Mouse (Mus musculus) neural tube, embryonic 14.5 days (tissue): ENCODE measurements around the gene Mst1. TPM values are rescaled to one million over a fixed set of nuclear protein-coding genes. Genes with fewer than 3 reads are reported as not detected.

Source experiments
- ATAC-seq: fragments of 200-750 bp; cut with Nextera tagmentation; 2 replicates; pipeline ENCODE4 v1.8.0; 2017; ENCODE audit warnings: low read depth, mild to moderate bottlenecking, moderate TSS enrichment, moderate library complexity
- H3K27ac ChIP-seq: fragments of 300-500 bp; sonication (generic); 2 replicates; pipeline ENCODE4 v1.5.1; 2014; ENCODE audit warnings: low read depth, mild to moderate bottlenecking, control low read depth, low read length, moderate library complexity, mixed read lengths
- H3K27me3 ChIP-seq: fragments of 300-500 bp; sonication (generic); 2 replicates; pipeline ENCODE4 v1.6.1; 2014; ENCODE audit warnings: low read length; ENCODE audit not compliant: control insufficient read depth, insufficient read depth
- H3K36me3 ChIP-seq: fragments of 300-500 bp; sonication (generic); 2 replicates; pipeline ENCODE4 v1.6.1; 2014; ENCODE audit warnings: low read length, mixed read lengths; ENCODE audit not compliant: control insufficient read depth, insufficient read depth
- H3K4me1 ChIP-seq: fragments of 300-500 bp; sonication (generic); 2 replicates; pipeline ENCODE4 v1.6.1; 2014; ENCODE audit warnings: low read length; ENCODE audit not compliant: control insufficient read depth, insufficient read depth
- H3K4me2 ChIP-seq: fragments of 300-500 bp; sonication (generic); 2 replicates; pipeline ENCODE4 v1.6.1; 2014; ENCODE audit warnings: mild to moderate bottlenecking, low read depth, low read length, control low read depth
- H3K4me3 ChIP-seq: fragments of 300-500 bp; sonication (generic); 2 replicates; pipeline ENCODE4 v1.5.1; 2014; ENCODE audit warnings: low read depth, low read length, control low read depth, mixed read lengths
- H3K9ac ChIP-seq: fragments of 300-500 bp; sonication (generic); replicated peaks from 2 replicates; pipeline ENCODE4 v1.6.1; 2014; ENCODE audit warnings: low read depth, mild to moderate bottlenecking, control low read depth, low read length, mixed read lengths
- H3K9me3 ChIP-seq: fragments of 300-500 bp; sonication (generic); 2 replicates; pipeline ENCODE4 v1.6.1; 2016; ENCODE audit warnings: low read length; ENCODE audit not compliant: control insufficient read depth
- WGBS: fragments of 180-500 bp; shearing (Covaris S2); extraction: QIAGEN DNeasy Blood & Tissue Kit; methylation state at CpG from one replicate; pipeline ENCODE4 v1.1.7; 2014; 5-methylcytosine and 5-hydroxymethylcytosine counted together
- polyA plus RNA-seq: library from polyadenylated mRNA; unstranded; fragments of >200 nt; fragmentation: Nextera tagmentation; extraction: Ambion mirVana; gene quantifications from 2 replicates; pipeline ENCODE4 v1.2.1, GENCODE M21; 2014

Gene Mst1
- polyA plus RNA-seq, 1 experiment from 2014 or later: 0.08 TPM

DNA sequence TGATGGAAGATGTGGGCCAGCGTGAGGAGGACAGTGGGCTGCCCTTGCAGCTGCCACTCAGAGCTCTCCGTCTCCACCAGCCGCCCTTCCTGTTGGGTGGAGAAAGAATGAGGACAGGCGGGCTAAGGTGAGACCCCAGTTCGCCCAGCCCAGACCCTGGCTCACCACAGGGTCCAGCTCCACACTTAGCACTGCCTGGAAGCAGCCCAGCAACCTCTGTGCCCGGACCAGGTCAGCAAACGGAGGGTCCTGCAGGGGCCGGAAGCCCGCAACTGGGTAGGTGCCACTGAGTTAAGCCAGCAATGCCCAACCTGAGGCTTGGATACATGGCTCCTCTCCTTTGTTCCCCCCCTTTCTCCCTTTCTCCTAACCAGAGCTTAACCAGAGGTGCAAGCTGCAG is 11.2 kb upstream of the Mst1 start:
- H3K36me3 ChIP-seq: peaks cover 8% of the 10 kb centered on the region; the same call in 1 of the 2 replicates

DNA sequence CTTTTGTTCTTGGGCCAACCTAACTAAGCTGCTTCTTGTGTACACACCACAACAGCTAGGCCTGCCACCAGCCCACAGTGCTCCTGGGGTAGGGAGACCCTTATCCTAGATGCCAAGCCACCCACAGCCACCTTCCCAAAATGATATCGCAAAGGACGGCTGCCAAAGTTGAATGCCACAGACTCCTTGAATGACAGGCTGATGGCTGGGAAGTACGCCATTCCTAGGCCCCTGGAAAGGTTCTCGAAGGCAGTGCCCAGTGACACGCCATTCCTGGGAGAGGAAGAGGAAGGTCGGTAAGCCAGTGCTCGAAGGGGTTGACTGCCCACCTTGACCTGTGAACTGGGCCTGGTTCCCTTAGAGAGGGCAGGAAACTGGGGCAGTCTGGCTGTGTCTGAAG is 10.7 kb upstream of the Mst1 start:
- no peaks in the 10 kb centered on the region for H3K9me3 ChIP-seq
- no peak overlapping the region for H3K4me2 ChIP-seq
- no peak overlapping the region for H3K9ac ChIP-seq
- H3K4me1 ChIP-seq: no peaks in the 10 kb centered on the region
- H3K27ac ChIP-seq: no peak overlapping the region
- 90% methylated on average over 7 of the region's 7 CpGs for WGBS
- ATAC-seq: no peak
- no peaks in the 10 kb centered on the region for H3K27me3 ChIP-seq
- H3K36me3 ChIP-seq: peaks cover 7% of the 10 kb centered on the region; the same call in 1 of the 2 replicates
- H3K4me3 ChIP-seq: no peak overlapping the region

More for the DNA sequence above, 11.2 kb upstream of the Mst1 start:
- Histone ChIP-seq H3K4me3 (no peak overlapping the region), H3K9ac (no peak overlapping the region), H3K4me2 (no peak overlapping the region), H3K4me1 (no peaks in the 10 kb centered on the region), H3K27me3 (no peaks in the 10 kb centered on the region), H3K27ac (no peak overlapping the region), H3K9me3 (no peaks in the 10 kb centered on the region)
- no peak for ATAC-seq
- 90% methylated on average over 9 of the region's 9 CpGs for WGBS

DNA sequence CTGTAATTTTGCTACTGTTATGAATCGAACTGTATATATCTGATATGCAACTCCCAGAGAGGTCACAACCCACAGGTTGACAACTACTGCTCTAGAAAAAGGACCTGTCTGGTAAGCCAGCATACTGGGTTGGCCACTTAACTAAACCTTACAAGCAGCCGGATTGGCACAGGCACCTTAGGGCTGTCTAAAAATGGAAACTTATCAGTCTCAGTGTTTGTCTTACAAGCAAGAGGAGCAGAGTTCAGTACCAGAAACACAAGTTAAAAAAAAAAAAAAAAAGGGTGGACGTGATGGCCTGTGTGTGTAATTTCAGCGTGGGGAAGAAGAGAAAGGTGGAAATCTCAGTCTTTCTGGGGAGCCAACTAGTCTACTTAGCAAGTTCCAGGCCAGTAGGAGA is 8.4 kb upstream of the Mst1 start:
- Histone ChIP-seq H3K27ac (no peak overlapping the region), H3K9ac (no peak overlapping the region), H3K9me3 (no peaks in the 10 kb centered on the region), H3K4me3 (no peak overlapping the region), H3K36me3 (peaks cover 7% of the 10 kb centered on the region; the same call in 1 of the 2 replicates), H3K4me1 (no peaks in the 10 kb centered on the region), H3K4me2 (no peak overlapping the region), H3K27me3 (no peaks in the 10 kb centered on the region)
- ATAC-seq: no peak
- 85% methylated on average over 4 of the region's 4 CpGs for WGBS

DNA sequence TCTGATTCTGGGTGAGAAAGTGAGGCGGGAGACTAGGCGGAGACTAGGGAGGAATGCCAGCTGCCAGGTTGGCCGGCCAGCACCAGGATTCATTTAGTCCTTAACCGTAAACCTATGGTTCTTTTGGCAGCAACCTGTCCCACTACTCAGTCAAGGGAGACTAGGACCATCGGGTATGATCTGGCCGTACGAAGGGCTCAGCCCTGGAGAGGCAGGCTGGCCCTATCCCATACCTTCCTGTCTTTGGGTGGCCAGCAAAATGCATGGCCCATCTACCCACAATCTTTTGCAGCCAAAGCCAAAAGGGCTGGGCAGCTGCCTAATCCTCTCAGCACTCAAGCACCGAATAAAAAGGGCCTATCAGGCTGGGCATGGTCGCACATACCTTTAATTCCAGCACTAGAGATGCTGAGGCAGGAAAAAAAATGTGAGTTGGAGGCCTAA is 7.7 kb upstream of the Mst1 start:
- no peaks in the 10 kb centered on the region for H3K27me3 ChIP-seq
- WGBS: 80% methylated on average over 9 of the region's 9 CpGs
- no peaks in the 10 kb centered on the region for H3K4me1 ChIP-seq
- H3K4me2 ChIP-seq: no peak overlapping the region
- H3K9ac ChIP-seq: no peak overlapping the region
- peaks cover 7% of the 10 kb centered on the region; the same call in 1 of the 2 replicates for H3K36me3 ChIP-seq
- H3K4me3 ChIP-seq: no peak overlapping the region
- H3K27ac ChIP-seq: no peak overlapping the region
- no peaks in the 10 kb centered on the region for H3K9me3 ChIP-seq
- no peak for ATAC-seq

DNA sequence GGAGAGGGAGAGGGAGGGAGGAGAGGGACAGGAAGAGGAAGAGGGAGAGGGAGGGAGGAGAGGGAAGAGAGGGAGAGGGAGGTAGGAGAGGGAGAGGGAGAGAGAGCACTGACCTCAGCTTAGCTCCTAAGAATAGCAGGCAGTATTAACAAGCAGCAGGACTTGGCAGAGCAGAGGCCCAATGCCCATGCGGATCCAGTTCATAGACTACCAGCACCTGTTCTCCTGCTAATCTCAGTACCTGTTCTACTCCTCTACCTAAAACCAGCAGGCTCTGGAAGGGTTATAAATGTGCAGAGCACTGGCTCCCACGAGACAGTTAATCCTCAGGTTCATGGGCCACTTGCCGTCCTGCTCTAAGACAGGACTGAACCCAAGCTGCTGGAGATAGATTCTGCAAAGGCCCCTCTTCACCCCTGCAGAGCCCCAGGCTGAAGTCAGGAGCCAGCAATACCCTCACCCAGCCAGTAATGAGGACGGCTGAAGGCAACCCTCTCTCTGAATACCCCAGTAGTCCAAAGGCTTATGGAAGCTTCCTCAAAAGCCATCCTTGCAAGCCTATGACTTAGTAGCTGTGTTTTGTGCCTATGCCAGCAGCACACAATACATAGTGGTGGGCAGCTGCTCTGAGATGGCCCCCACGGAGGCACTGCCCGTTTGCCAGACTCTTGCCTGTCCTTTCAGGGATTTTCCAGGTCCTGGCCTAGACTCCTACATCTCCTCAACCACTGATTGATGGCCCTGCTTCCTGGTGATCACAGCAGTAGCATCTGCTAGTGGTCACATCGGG is 6.9 kb upstream of the Mst1 start:
- ATAC-seq: no peak
- H3K27ac ChIP-seq: no peak overlapping the region
- H3K9ac ChIP-seq: no peak overlapping the region
- H3K4me1 ChIP-seq: peaks cover 2% of the 10 kb centered on the region
- H3K36me3 ChIP-seq: peaks cover 7% of the 10 kb centered on the region; the same call in 1 of the 2 replicates
- H3K27me3 ChIP-seq: no peaks in the 10 kb centered on the region
- no peak overlapping the region for H3K4me3 ChIP-seq
- WGBS: 70% methylated on average over 7 of the region's 7 CpGs
- H3K9me3 ChIP-seq: no peaks in the 10 kb centered on the region
- H3K4me2 ChIP-seq: no peak overlapping the region

DNA sequence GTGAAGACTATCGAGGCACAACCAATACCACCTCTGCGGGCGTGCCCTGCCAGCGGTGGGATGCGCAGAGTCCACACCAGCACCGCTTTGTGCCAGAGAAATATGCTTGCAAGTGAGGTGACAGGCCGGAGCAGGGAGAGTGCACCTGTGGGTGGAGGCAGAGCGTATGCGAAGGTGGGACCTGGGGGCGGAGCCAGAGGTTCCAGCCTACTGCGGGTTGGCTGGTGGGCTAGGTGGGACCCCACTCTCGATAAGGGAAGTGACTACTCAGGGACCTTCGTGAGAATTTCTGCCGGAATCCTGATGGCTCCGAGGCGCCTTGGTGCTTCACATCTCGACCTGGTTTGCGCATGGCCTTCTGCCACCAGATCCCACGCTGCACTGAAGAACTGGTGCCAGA is 2.3 kb downstream of the Mst1 start:
- 8% methylated on average over 19 of the region's 19 CpGs for WGBS
- Histone ChIP-seq H3K9me3 (no peaks in the 10 kb centered on the region), H3K36me3 (peaks cover 25% of the 10 kb centered on the region), H3K4me2 (no peak overlapping the region), H3K27ac (no peak overlapping the region), H3K9ac (0 out of 2 replicates have a peak overlapping the region, but pooled peaks have one; percentile 16), H3K4me1 (peaks cover 7% of the 10 kb centered on the region), H3K4me3 (no peak overlapping the region), H3K27me3 (peaks cover 13% of the 10 kb centered on the region)
- no peak for ATAC-seq

DNA sequence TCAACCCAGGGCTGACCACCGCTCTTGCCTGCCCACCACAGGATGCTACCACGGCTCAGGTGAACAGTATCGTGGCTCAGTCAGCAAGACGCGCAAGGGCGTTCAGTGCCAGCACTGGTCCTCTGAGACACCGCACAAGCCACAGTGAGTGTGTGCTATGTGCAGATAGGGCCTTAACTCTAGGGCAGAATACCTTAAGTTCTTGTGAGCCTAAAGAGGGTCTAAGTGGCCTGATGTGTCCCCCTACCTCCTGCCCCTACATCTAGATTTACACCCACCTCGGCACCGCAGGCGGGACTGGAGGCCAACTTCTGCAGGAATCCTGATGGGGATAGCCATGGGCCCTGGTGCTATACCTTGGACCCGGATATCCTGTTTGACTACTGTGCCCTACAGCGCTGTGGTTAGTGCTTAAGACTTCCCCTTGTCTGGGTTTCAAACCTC is 2.8 kb downstream of the Mst1 start, which contains the start of gene Rnf123:
Gene Rnf123, minus strand, starts transcription at position 359 of the 444 bp plus-strand sequence.
- Histone ChIP-seq H3K4me1 (peaks cover 7% of the 10 kb centered on the region), H3K4me2 (no peak within 1 kb of the TSS), H3K9me3 (no peaks in the 10 kb centered on the region), H3K27me3 (peaks cover 13% of the 10 kb centered on the region), H3K4me3 (no peak within 1 kb of the TSS), H3K9ac (0 out of 2 replicates have a peak within 1 kb of the TSS, but pooled peaks have one; percentile 16), H3K36me3 (peaks cover 30% of the 10 kb centered on the region), H3K27ac (no peak within 1 kb of the TSS)
- ATAC-seq: no peak
- WGBS: 33% methylated on average over 12 of the region's 12 CpGs

DNA sequence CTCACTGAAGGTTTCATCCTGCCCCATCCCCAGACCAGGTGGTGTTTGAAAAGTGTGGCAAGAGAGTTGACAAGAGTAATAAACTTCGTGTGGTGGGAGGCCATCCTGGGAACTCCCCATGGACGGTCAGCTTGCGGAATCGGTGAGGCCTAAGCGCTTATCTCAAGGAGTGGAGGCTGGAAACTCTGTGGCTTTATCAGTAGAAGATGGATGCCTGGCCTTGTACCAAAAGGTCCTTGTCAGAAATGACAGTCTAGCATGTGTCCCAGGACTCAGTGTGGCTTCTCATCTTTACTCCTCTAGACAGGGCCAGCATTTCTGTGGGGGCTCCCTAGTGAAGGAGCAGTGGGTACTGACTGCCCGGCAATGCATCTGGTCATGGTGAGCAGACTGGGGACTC is 3.3 kb downstream of the Mst1 start:
- WGBS: 82% methylated on average over 6 of the region's 6 CpGs
- Histone ChIP-seq H3K9ac (no peak overlapping the region), H3K27ac (no peak overlapping the region), H3K4me1 (peaks cover 2% of the 10 kb centered on the region), H3K36me3 (peaks cover 35% of the 10 kb centered on the region), H3K9me3 (no peaks in the 10 kb centered on the region), H3K4me3 (no peak overlapping the region), H3K27me3 (peaks cover 13% of the 10 kb centered on the region), H3K4me2 (no peak overlapping the region)
- ATAC-seq: no peak

DNA sequence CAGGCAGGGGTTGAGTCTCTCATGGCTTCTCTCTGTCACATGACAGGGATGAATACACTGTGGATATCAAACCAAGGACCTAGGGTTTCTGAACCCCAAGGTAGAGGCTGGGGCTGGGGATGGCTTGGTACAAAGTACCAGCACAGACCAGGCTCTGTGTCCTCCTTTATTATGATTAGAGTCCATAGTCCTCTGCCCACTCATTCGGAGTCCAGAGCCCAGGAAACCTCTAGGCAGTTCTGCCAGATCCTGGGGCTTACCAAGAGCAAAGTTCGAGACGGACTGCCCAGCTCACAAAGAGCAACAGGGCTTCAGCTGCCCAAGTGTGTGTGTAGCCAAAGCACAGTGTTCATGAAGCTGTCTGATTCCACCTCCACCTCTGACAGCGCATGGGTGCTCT is 5.0 kb downstream of the Mst1 start:
- no peaks in the 10 kb centered on the region for H3K4me1 ChIP-seq
- ATAC-seq: no peak
- H3K9me3 ChIP-seq: no peaks in the 10 kb centered on the region
- no peak overlapping the region for H3K4me3 ChIP-seq
- no peak overlapping the region for H3K27ac ChIP-seq
- peaks cover 51% of the 10 kb centered on the region for H3K36me3 ChIP-seq
- H3K4me2 ChIP-seq: no peak overlapping the region
- H3K9ac ChIP-seq: no peak overlapping the region
- peaks cover 13% of the 10 kb centered on the region for H3K27me3 ChIP-seq
- 93% methylated on average over 4 of the region's 4 CpGs for WGBS
